Mouse (Mus musculus) liver, embryonic 13.5 days (tissue): ENCODE results near the gene Sema3d. TPM values are rescaled to one million over a fixed set of nuclear protein-coding genes. Genes with fewer than 3 reads are reported as not detected.

Experiments used
- ATAC-seq: fragments of 200-750 bp; cut with Nextera tagmentation; 2 replicates; pipeline ENCODE4 v1.8.0; 2017; ENCODE audit warnings: low read depth, mild to moderate bottlenecking, moderate number of reproducible peaks, moderate library complexity
- DNase-seq: peaks from one replicate; pipeline ENCODE4 v3.0.0; 2022
- H3K27ac ChIP-seq: fragments of 300-500 bp; sonication (generic); 2 replicates; pipeline ENCODE4 v1.5.1; 2015; ENCODE audit warnings: moderate library complexity, mild to moderate bottlenecking, inconsistent platforms
- H3K27me3 ChIP-seq: fragments of 300-500 bp; sonication (generic); 2 replicates; pipeline ENCODE4 v1.6.1; 2015; ENCODE audit warnings: mild to moderate bottlenecking, inconsistent platforms
- H3K36me3 ChIP-seq: fragments of 300-500 bp; sonication (generic); 2 replicates; pipeline ENCODE4 v1.6.1; 2015; ENCODE audit warnings: mild to moderate bottlenecking, inconsistent platforms
- H3K4me1 ChIP-seq: fragments of 300-500 bp; sonication (generic); replicated peaks from 2 replicates; pipeline ENCODE4 v1.6.1; 2015; ENCODE audit warnings: inconsistent platforms
- H3K4me2 ChIP-seq: fragments of 300-500 bp; sonication (generic); 2 replicates; pipeline ENCODE4 v1.6.1; 2015; ENCODE audit warnings: inconsistent platforms, mild to moderate bottlenecking, moderate library complexity
- H3K4me3 ChIP-seq: fragments of 300-500 bp; sonication (generic); replicated peaks from 2 replicates; pipeline ENCODE4 v1.5.1; 2015; ENCODE audit warnings: mild to moderate bottlenecking, inconsistent platforms
- H3K9ac ChIP-seq: fragments of 300-500 bp; sonication (generic); 2 replicates; pipeline ENCODE4 v1.6.1; 2015; ENCODE audit warnings: mild to moderate bottlenecking, inconsistent platforms
- H3K9me3 ChIP-seq: fragments of 300-500 bp; sonication (generic); replicated peaks from 2 replicates; pipeline ENCODE4 v1.6.1; 2016; ENCODE audit warnings: inconsistent platforms
- WGBS: fragments of 180-500 bp; shearing (Covaris S2); methylation state at CpG from one replicate; pipeline ENCODE4 v1.1.7; 2015; ENCODE audit not compliant: insufficient replicate concordance; 5-methylcytosine and 5-hydroxymethylcytosine counted together
- polyA plus RNA-seq: library from polyadenylated mRNA; unstranded; fragments of >200 nt; fragmentation: Nextera tagmentation; extraction: Ambion mirVana; gene quantifications from 2 replicates; pipeline ENCODE4 v1.2.1, GENCODE M21; 2015

The Sema3d gene
- polyA plus RNA-seq, 1 experiment from 2014 or later = 1.3 TPM

DNA sequence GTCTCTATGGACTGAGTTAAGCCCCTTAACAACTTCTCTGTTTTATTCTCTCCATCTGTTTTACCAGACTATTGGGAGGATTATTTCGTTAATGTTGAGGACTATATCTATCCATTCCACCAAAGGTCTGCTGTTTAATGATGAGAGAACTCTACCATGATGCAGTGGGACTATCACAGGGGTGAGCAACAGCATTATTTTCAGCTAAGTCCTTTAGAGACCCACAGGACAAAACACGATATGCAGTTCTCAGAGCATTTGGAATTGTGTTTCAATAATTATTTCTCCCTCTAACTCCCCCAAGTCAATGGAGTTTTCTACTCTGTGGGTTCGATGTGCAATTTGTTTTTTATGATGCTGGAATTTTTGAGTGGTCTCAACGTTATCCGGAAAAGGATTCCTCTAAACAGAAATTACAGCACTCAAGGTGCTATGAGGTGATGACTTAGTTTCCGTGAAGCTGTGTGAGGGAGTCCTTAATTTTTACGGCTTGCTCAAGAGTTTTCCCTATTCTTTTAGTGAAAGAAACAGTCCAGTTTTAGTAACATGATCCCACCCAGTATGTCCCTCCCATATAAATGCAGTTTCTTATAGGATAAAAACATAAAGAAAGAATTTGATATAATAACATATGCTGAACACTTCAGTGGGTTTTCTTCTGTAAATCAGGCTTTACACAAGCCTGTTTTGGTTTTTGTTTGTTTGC, 254.7 kb downstream of the Sema3d start:
- no peaks in the 10 kb centered on the region for H3K4me1 ChIP-seq
- no peak overlapping the region for H3K4me2 ChIP-seq
- H3K27me3 ChIP-seq = no peaks in the 10 kb centered on the region
- no peak overlapping the region for H3K4me3 ChIP-seq
- no peaks in the 10 kb centered on the region for H3K9me3 ChIP-seq
- no peaks in the 10 kb centered on the region for H3K36me3 ChIP-seq
- ATAC-seq (no peak), DNase-seq (no peak)
- H3K27ac ChIP-seq = no peak overlapping the region
- 72% methylated on average over 7 of the region's 7 CpGs for WGBS
- H3K9ac ChIP-seq = no peak overlapping the region
